Mouse (Mus musculus) E14TG2a.4 (cell line): ENCODE measurements around the gene Wdr18.

ENCODE experiments used
- H3K27me3 ChIP-seq: 2 replicates; pipeline ENCODE4 v1.6.1; 2014; ENCODE audit warnings: low read length, control low read depth; ENCODE audit not compliant: insufficient read depth
- H3K36me3 ChIP-seq: 2 replicates; pipeline ENCODE4 v1.6.1; 2014; ENCODE audit warnings: low read length, control low read depth; ENCODE audit not compliant: insufficient read depth
- H3K4me1 ChIP-seq: replicated peaks from 2 replicates; pipeline ENCODE4 v1.6.1; 2014; ENCODE audit warnings: low read depth, low read length, control low read depth
- H3K4me3 ChIP-seq: replicated peaks from 2 replicates; pipeline ENCODE4 v1.5.1; 2014; ENCODE audit warnings: mild to moderate bottlenecking, low read length
- H3K9me3 ChIP-seq: 2 replicates; pipeline ENCODE4 v1.6.1; 2014; ENCODE audit warnings: low read length, control low read depth
- CTCF ChIP-seq: conservative IDR thresholded peaks from 2 replicates; pipeline ENCODE4 v1.5.1; 2014; ENCODE audit warnings: low read length
- NANOG ChIP-seq: IDR thresholded peaks from 2 replicates; pipeline ENCODE4 v1.6.1; 2014; ENCODE audit warnings: borderline replicate concordance, low read length, mixed read lengths
- POU5F1 ChIP-seq: IDR thresholded peaks from 2 replicates; pipeline ENCODE4 v1.6.1; 2014; ENCODE audit warnings: low read length, borderline replicate concordance

Gene Wdr18

DNA sequence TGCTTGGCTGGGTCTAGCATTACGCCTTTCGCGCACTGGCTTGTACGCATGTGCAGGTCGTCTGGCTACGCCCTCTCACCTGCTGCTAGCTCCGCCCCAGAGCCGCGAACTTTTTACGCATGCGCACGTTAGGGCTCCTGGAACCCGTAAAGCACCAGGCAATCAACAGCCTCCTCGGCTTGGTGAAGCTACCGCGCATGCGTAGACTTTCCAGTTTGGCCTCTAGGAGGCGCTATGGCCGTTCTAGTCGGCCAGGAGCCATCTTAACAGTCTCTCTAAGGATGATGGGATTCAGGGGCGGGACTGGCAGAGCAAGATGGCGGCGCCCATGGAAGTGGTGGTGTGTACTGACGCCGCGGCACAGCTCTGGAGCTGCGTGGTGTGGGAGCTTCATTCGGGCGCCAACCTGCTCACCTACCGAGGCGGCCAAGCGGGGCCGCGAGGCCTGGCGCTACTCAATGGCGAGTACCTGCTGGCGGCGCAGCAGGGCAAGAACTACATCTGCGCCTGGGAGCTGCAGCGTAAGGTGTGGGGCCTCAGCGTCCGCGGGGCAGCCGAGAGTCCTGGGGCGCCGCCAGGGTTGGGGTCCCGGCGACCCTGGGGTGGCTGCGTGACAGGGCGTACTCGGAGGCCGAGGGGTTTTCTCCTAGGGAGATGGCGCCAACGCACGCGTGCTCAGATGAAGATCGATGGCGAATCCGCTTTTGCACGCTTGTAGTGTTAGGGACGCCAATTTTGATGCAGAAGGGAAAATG is at the start of gene Wdr18:
Wdr18 (plus strand) TSS at position 306 of the 755 bp plus-strand sequence.
- TF ChIP-seq CTCF (peak; percentile 78), POU5F1 (no peak)
- no peaks in the 10 kb centered on the region for H3K9me3 ChIP-seq
- H3K4me3 ChIP-seq: peak within 1 kb of the TSS; percentile 100
- peaks cover 71% of the 10 kb centered on the region for H3K4me1 ChIP-seq
- H3K27me3 ChIP-seq: no peaks in the 10 kb centered on the region
- peaks cover 44% of the 10 kb centered on the region for H3K36me3 ChIP-seq

DNA sequence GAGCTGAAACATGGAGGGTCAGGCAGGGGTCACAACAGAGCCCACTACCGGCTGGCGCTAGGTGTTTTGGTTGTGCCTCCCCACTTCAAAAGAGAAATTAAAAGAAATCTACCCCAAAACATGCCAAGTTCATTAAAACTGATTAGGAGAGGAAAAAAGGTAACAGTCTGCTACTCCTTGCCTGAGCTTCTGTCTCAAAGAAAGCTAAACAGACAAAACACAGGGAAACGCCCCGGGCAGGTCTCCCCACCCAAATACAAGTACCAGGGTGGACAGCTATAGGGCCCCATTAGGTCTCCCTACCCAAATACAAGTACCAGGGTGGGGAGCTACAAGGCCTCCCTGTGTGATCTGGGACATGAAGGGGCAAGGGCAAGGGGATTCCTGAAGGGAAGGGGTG is 49.4 kb upstream of the Wdr18 start, which contains the start of gene Gm26602:
Gm26602 (plus strand) TSS at position 301 of the 400 bp plus-strand sequence.
- Histone ChIP-seq H3K27me3 (no peaks in the 10 kb centered on the region), H3K36me3 (peaks cover 32% of the 10 kb centered on the region), H3K9me3 (no peaks in the 10 kb centered on the region), H3K4me3 (no peak within 1 kb of the TSS), H3K4me1 (peaks cover 49% of the 10 kb centered on the region)
- TF ChIP-seq CTCF (no peak), NANOG (no peak), POU5F1 (no peak)

DNA sequence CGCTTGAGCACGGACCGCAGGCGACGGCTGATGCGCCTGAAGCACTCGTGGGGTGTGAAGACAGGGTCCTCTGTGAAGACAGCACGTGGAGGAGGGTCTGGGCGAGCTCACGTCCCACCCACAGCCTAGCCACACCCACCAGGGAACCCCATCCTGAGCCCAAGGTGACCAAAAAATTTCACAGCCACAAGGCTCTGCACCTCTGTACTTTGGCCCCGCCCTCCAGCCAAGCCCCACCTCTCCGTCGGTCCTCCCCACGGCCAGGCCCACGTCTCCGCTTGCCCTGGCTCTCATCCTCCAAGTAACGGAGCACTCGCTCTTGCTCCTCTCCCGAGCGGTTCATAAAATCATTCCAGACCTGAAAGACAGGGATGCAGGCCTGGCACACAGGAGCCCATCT is 47.5 kb upstream of the Wdr18 start:
- peaks cover 4% of the 10 kb centered on the region for H3K27me3 ChIP-seq
- peaks cover 15% of the 10 kb centered on the region for H3K36me3 ChIP-seq
- TF ChIP-seq NANOG (no peak), POU5F1 (no peak)
- H3K4me1 ChIP-seq: peaks cover 53% of the 10 kb centered on the region
- no peak overlapping the region; the same call in 1 of the 2 replicates for H3K4me3 ChIP-seq
- no peaks in the 10 kb centered on the region for H3K9me3 ChIP-seq

DNA sequence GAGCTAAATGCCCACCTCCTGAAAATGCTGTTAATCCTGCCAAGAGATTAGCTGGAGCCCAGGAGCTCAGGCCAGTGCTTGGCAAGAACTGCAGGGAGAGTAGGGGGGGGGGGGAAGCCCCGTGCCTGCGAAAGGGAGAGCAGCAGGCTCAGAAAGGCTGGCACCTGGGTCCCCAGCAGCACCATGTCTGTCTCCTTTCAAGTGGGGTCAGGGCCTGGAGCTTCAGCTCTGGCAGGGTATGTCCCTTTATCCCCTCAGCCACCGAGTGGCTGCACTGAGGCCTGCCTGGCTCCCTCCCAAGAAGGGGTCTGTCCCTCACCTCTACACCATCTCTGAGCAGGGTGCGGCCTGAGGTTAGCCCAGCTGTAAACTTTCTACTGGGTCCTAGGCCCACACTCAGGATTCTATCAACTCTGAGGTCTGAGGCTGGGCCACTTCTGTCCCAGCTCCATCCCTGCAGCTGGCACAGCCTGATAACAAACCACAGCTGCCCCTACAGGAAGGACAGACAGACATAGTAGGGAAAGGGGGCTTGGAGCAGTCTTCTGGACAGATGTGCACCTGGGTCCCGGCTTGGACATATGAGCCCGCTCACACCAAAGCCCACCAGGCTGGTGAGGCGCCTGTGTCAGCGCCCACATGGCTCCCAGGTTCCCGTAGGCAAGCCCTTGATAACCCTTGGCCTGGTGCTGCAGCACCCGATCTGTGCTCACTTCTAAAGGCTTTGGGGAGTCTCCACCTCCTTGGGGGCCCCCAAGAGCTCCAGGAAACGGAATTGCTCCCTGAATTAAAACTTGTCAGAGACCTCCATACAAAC is 45.6 kb upstream of the Wdr18 start:
- no peak for TF ChIP-seq CTCF
- no peak for TF ChIP-seq POU5F1
- no peak for TF ChIP-seq NANOG
- Histone ChIP-seq H3K27me3 (peaks cover 23% of the 10 kb centered on the region), H3K4me1 (peaks cover 65% of the 10 kb centered on the region), H3K4me3 (no peak overlapping the region), H3K9me3 (no peaks in the 10 kb centered on the region), H3K36me3 (peaks cover 15% of the 10 kb centered on the region)

DNA sequence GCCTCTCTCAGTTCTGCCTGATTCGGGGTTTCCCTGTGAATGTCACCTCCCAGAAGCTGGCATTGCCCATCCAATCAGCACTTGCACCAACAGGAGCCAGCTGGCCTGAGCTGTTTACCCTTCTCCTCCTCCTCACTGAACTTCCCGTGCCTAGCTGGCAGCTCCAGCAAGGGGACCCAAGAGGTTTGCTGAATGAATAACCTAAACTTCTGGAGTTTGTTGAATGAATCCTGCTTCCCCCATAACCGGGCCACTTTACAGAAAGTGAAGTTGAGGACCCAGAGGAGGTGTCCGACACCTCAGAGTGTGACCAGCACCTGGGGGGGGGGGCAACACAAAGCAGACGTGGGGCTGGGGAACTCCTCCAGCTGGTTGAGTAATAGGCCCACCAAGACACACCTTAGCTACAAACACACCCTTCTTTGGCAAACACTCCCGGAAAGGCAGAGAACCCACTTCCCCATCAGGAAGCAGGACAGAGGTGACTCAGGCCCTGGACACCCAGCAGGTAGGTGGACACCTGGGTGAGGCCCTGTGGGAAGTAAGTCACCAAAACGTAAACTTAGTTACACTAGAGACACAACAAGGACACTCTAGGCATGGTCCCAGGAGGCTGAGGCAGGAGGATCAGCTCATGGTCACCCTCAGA is 44.9 kb upstream of the Wdr18 start:
- Histone ChIP-seq H3K36me3 (peaks cover 15% of the 10 kb centered on the region), H3K4me1 (peaks cover 65% of the 10 kb centered on the region), H3K27me3 (peaks cover 27% of the 10 kb centered on the region), H3K4me3 (no peak overlapping the region), H3K9me3 (no peaks in the 10 kb centered on the region)
- TF ChIP-seq POU5F1: no peak
- TF ChIP-seq CTCF: no peak
- TF ChIP-seq NANOG: no peak

DNA sequence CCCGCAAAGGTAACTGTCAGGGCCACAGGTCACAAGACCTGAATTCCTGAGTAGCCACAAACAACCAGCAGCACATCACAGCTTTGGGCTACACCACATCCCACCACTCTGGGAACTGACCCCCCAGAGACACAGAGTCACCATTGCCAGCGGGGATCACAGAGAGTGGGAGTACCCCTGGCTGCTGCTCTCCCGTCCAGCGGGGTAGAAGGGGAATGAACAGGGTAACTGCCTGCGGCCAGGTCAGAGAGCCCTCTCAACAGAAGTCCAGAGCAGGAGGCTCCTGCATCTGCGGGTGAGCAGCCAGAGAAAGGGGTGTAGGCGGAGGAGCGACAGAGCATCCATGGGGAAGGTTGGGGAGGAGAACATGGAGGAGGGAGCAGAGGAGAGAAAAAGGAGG is 43.9 kb upstream of the Wdr18 start:
- no peak for TF ChIP-seq POU5F1
- TF ChIP-seq CTCF: no peak
- TF ChIP-seq NANOG: no peak
- Histone ChIP-seq H3K4me1 (peaks cover 73% of the 10 kb centered on the region), H3K27me3 (peaks cover 38% of the 10 kb centered on the region), H3K36me3 (peaks cover 8% of the 10 kb centered on the region), H3K4me3 (peak overlapping the region; percentile 84), H3K9me3 (no peaks in the 10 kb centered on the region)

DNA sequence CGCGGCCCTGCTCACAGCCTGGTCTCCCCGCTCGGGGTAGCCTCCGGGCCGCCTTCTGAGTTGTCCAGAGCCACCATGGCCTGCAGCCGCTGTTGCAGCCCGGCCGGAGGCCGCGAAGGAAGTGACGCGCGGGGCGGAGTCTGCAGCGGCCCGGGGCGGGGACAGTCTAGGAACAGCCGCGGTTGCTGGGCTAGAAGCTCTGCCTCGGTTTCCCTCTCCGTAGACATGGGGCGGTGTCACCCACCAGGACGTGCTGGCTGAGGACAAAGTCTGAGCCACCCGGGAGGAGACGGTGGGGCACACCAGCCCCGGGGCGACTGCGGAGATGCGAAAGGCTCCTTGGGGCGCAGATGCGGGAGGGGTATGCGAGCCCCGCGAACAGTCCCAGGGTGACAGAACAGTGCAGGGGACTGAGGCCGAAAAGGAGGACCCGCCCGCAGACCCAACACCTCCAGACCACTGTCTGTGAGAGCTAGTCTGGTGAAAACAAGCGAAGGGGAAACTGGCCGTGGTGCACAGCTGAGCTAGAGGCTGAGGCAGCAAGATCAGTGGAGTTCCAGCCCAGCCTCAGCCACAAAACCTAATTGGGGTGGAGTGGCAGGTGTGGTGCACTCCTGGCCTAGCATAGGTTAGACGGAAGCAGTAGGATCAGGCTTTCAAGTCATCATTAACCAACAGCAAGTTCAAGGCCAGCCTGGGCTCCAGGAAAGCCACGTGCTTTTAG is 43.0 kb upstream of the Wdr18 start, which contains the start of gene Kiss1r:
Kiss1r (plus strand) TSS at position 164 of the 724 bp plus-strand sequence.
- TF ChIP-seq POU5F1 (no peak), CTCF (no peak), NANOG (no peak)
- H3K36me3 ChIP-seq: peaks cover under 1% of the 10 kb centered on the region

More for the DNA sequence above, 43.0 kb upstream of the Wdr18 start, which contains the start of gene Kiss1r:
- Histone ChIP-seq H3K4me3 (peak within 1 kb of the TSS; percentile 84), H3K27me3 (peaks cover 46% of the 10 kb centered on the region), H3K4me1 (peaks cover 74% of the 10 kb centered on the region), H3K9me3 (no peaks in the 10 kb centered on the region)
